Comparison of ENCODE assay signal across 18 mouse cellular contexts in the genomic region with DNA sequence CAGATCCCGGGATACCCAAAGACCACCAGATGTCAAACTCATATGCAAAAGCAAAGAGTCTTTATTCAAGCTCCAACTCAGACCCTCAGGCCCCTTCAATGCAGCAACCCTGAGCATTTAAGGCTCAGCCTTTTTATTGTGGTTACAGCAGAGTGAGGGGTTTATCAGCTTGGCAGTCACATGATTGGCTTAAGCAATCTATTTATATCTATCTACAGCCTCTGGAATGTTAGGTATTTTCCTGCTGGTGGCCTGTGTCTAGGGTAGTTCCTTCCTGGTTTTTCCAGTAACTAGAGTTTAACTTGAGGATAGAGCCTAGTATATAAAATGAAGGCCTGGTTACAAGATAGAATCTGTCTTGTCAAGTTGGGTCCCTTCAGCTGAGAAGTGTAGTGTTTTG. TPM values are rescaled to one million over a fixed set of nuclear protein-coding genes. Genes with fewer than 3 reads are reported as not detected.
DNase-seq lines count a peak whose midpoint lies in the region; ATAC-seq and TF ChIP-seq lines count a peak whose summit lies in the region.
"Had no signal": no experiment of that assay in that cellular context is flagged by ENCODE, and none has a peak within 500 bp of the region (broad histone marks: within the 10 kb centered on the region; RNA-seq: fewer than 3 reads in every experiment).

No protein-coding gene starts in this region.

- no peak overlapping the region for H3K4me3 ChIP-seq in heart, embryonic 11.5 days (ENCODE audit: low read depth, low read length)
- H3K4me3 ChIP-seq in kidney, postnatal 0 days (replicated peaks; ENCODE audit: low read depth, low read length) = no peak overlapping the region
- H3K4me3 ChIP-seq in E14TG2a.4 (replicated peaks; ENCODE audit: low read length) = peak overlapping the region; percentile 58; the same call in 1 of the 2 replicates
- H3K4me3 ChIP-seq: embryonic facial prominence, embryonic 13.5 days; forebrain, embryonic 10.5 days; hindbrain, embryonic 10.5 days; kidney, embryonic 15.5 days; liver, embryonic 12.5 days; midbrain, embryonic 10.5 days; neural tube, embryonic 13.5 days; stomach, embryonic 15.5 days had no signal

- H3K9me3 ChIP-seq in heart, embryonic 11.5 days (replicated peaks; ENCODE audit: control insufficient read depth, low read length) = peaks cover 4% of the 10 kb centered on the region; the same call in 1 of the 2 replicates
- no peaks in the 10 kb centered on the region for H3K9me3 ChIP-seq in kidney, postnatal 0 days (replicated peaks; ENCODE audit: low read length)
- H3K9me3 ChIP-seq in E14TG2a.4 (ENCODE audit: low read length) = peaks cover 10% of the 10 kb centered on the region
- H3K9me3 ChIP-seq: embryonic facial prominence, embryonic 13.5 days; hindbrain, embryonic 10.5 days; kidney, embryonic 15.5 days; liver, embryonic 12.5 days; neural tube, embryonic 13.5 days; stomach, embryonic 15.5 days had no signal

- peak overlapping the region; percentile 17 for H3K4me2 ChIP-seq in heart, embryonic 11.5 days
- no peak overlapping the region for H3K4me2 ChIP-seq in kidney, postnatal 0 days (ENCODE audit: low read length)
- H3K4me2 ChIP-seq: embryonic facial prominence, embryonic 13.5 days; kidney, embryonic 15.5 days; liver, embryonic 12.5 days; neural tube, embryonic 13.5 days; stomach, embryonic 15.5 days had no signal

- peaks cover 21% of the 10 kb centered on the region for H3K4me1 ChIP-seq in heart, embryonic 11.5 days (ENCODE audit: control insufficient read depth, insufficient read depth, low read length)
- peaks cover 8% of the 10 kb centered on the region; the same call in 1 of the 2 replicates for H3K4me1 ChIP-seq in kidney, postnatal 0 days (replicated peaks; ENCODE audit: insufficient read depth, low read length)
- H3K4me1 ChIP-seq in E14TG2a.4 (replicated peaks; ENCODE audit: low read depth, low read length) = peaks cover 51% of the 10 kb centered on the region

- 83% methylated on average over 1 of the region's 1 CpGs for WGBS in heart, embryonic 11.5 days (ENCODE audit: insufficient replicate concordance)
- WGBS in kidney, postnatal 0 days = 79% methylated on average over 1 of the region's 1 CpGs

- no peak for ATAC-seq in heart, embryonic 11.5 days (replicated peaks; ENCODE audit: insufficient number of reproducible peaks, low FRiP score, low TSS enrichment)
- no peak for ATAC-seq in kidney, postnatal 0 days (replicated peaks; ENCODE audit: low FRiP score, low read depth)
- ATAC-seq: liver, embryonic 12.5 days had no signal

- H3K9ac ChIP-seq in heart, embryonic 11.5 days (ENCODE audit: low read depth, low read length) = no peak overlapping the region
- H3K9ac ChIP-seq in kidney, postnatal 0 days (ENCODE audit: low read depth, low read length) = no peak overlapping the region
- H3K9ac ChIP-seq: embryonic facial prominence, embryonic 13.5 days; kidney, embryonic 15.5 days; liver, embryonic 12.5 days; neural tube, embryonic 13.5 days; stomach, embryonic 15.5 days had no signal

- H3K36me3 ChIP-seq in heart, embryonic 11.5 days (ENCODE audit: control insufficient read depth, insufficient read depth, low read length) = no peaks in the 10 kb centered on the region
- H3K36me3 ChIP-seq in kidney, postnatal 0 days (ENCODE audit: insufficient read depth, low read length) = no peaks in the 10 kb centered on the region
- peaks cover 9% of the 10 kb centered on the region for H3K36me3 ChIP-seq in E14TG2a.4 (ENCODE audit: insufficient read depth, low read length)
- H3K36me3 ChIP-seq: stomach, embryonic 15.5 days had no signal

- no peak for TF ChIP-seq CTCF in kidney, postnatal 0 days (IDR thresholded peaks at IDR 0.05; ENCODE audit: low read depth)
- TF ChIP-seq CTCF in E14TG2a.4 (conservative IDR thresholded peaks at IDR 0.05; ENCODE audit: low read length) = no peak

- H3K27me3 ChIP-seq in heart, embryonic 11.5 days (ENCODE audit: control insufficient read depth, insufficient read depth, low read length) = no peaks in the 10 kb centered on the region
- H3K27me3 ChIP-seq in kidney, postnatal 0 days (ENCODE audit: insufficient read depth, low read length) = no peaks in the 10 kb centered on the region
- no peaks in the 10 kb centered on the region for H3K27me3 ChIP-seq in E14TG2a.4 (ENCODE audit: insufficient read depth, low read length)
- H3K27me3 ChIP-seq: embryonic facial prominence, embryonic 13.5 days; kidney, embryonic 15.5 days; liver, embryonic 12.5 days; neural tube, embryonic 13.5 days; stomach, embryonic 15.5 days had no signal

- no peak for DNase-seq in heart, postnatal 25 days (ENCODE audit: low spot score)
- DNase-seq in kidney, postnatal 0 days (ENCODE audit: low spot score) = peak; percentile 66
- no peak for DNase-seq in kidney, adult 8-10 months
- peak; percentile 55 for DNase-seq in ZHBTc4 (ENCODE audit: low read depth, low spot score)
- DNase-seq in B cell, adult 2 months = no peak
- no peak for DNase-seq in neural tube, embryonic 10.5 days (ENCODE audit: extremely low spot score, low spot score)
- DNase-seq: cerebellum, adult 8-10 months; layer of hippocampus, postnatal 36 days had no signal

- intact Hi-C loops in heart, postnatal 25 days (cut with DNase I) = loop anchor here (5.0 kb wide), 1 partner anchor 213 kb away; a partner anchor contains a TSS

- H3K27ac ChIP-seq in heart, embryonic 11.5 days (ENCODE audit: low read depth, low read length) = peak overlapping the region; percentile 73
- H3K27ac ChIP-seq in kidney, postnatal 0 days = no peak overlapping the region; the same call in 1 of the 2 replicates
- H3K27ac ChIP-seq: embryonic facial prominence, embryonic 13.5 days; forebrain, embryonic 10.5 days; hindbrain, embryonic 10.5 days; kidney, embryonic 15.5 days; liver, embryonic 12.5 days; midbrain, embryonic 10.5 days; neural tube, embryonic 13.5 days; stomach, embryonic 15.5 days had no signal

RNA-seq across cellular contexts. Expression of a gene that starts 3.0 kb away (rescaled TPM):
- polyA plus RNA-seq in heart, embryonic 11.5 days (2014; fragmentation: Nextera tagmentation; extraction: Ambion mirVana) = 28.8 and 30.4 TPM in 2 replicates
- 10 to 100 TPM; 24.5 to 28.1 TPM for total RNA-seq in heart, postnatal 25 days (2021)
- 6.4 TPM in 2 replicates for polyA plus RNA-seq in kidney, postnatal 0 days (2015; fragmentation: Nextera tagmentation; extraction: Ambion mirVana)

RNA-seq across cellular contexts. Expression of a gene that starts 26.9 kb away (rescaled TPM):
- polyA plus RNA-seq in heart, embryonic 11.5 days (2014; fragmentation: Nextera tagmentation; extraction: Ambion mirVana) = 7.0 and 10.0 TPM in 2 replicates
- total RNA-seq in heart, postnatal 25 days (2021) = 1 to 10 TPM; 6.6 to 7.8 TPM
- polyA plus RNA-seq in kidney, postnatal 0 days (2015; fragmentation: Nextera tagmentation; extraction: Ambion mirVana) = 5.6 and 6.7 TPM in 2 replicates

Comparison
In these comparisons a context has a peak if more than half of its experiments do, and no peak if none do; other contexts are left out.
1. DNase-seq: peak in kidney, postnatal 0 days (single experiment) and ZHBTc4 (single experiment); none in heart, postnatal 25 days (single experiment), kidney, adult 8-10 months (0 of 2), B cell, adult 2 months (0 of 2) and neural tube, embryonic 10.5 days (single experiment).